Mouse (Mus musculus): ENCODE results near the gene 1520401A03Rik. TPM values are rescaled to one million over a fixed set of nuclear protein-coding genes. Genes with fewer than 3 reads are reported as not detected.

The 1520401A03Rik gene
- polyA plus RNA-seq, 1 experiment from 2014 or later, result 0.88 TPM

DNA sequence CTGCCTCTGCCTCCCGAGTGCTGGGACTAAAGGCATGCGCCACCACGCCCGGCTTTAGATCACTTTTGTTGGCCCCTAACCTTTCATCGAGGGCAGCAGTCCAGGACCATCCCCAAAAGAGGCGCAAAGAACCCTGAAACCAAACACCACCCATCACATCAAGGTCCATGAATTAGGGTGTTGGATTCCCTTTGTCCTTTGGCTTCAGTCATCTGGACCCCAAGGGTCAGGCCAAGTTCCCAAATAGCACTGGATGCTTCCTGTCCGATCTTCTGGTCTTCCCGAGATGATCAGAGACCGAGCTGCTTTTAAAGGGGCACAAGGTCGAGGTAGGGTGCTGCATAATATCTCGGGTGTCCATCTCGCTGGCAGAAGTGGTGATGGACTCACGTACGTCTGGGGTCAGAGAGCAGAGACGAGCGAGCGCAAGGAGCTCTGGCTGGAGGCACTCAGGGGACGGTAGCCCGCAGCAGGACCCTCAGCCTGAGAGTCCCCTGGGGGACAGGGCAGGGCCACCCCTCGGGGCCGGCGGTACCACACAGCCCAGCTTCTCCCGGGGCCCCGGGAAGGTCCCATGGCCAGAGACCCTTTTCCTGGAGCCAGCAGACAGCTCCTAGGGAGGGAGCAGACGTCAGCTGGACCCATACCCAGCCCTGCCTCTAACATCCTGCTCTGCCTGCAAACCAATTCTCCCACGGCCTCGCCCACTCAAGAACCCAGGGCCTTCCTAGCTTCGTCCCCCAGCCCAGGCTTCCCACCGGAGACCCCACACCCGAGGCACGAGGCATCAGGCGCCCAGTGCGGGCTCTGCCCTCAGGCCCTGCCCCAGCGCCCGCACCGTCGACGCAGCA is 19.0 kb upstream of the 1520401A03Rik start:
- Histone ChIP-seq H3K27ac (no peak overlapping the region), H3K4me2 (peak overlapping the region; percentile 43), H3K9me3 (replicated peaks) (no peaks in the 10 kb centered on the region), H3K9ac (no peak overlapping the region), H3K27me3 (peaks cover 77% of the 10 kb centered on the region), H3K4me3 (replicated peaks) (peak overlapping the region; percentile 27), H3K4me1 (peaks cover 76% of the 10 kb centered on the region), H3K36me3 (peaks cover 8% of the 10 kb centered on the region; the same call in 1 of the 2 replicates)
- 36% methylated on average over 38 of the region's 38 CpGs for whole genome bisulfite sequencing
- no peak for ATAC-seq (replicated peaks; ENCODE audit: low FRiP score)

DNA sequence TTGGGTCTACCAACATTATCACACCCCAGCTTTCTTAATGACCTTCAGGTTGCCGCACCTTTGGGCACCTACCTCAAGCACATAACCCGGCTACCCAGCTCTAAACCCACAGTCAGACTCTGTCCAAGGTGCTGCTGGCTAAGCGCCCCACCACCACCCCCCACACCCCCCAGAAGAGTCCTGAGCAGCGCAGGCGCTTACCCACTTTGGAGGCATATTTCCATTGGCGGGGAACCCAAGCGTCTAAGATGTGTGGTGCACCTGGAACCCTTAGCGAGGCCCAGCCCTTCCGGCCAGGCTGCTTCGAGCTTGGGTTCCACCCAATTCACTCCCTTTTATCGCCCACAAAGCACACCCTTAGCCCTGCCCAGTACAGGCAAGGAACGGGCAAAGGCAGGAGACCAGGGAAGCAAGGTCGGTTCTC is 18.0 kb upstream of the 1520401A03Rik start, which contains the start of gene Paqr4:
Paqr4 (minus strand) TSS at position 270 of the 424 bp plus-strand sequence.
- peak within 1 kb of the TSS; percentile 58 for H3K9ac ChIP-seq
- peaks cover 67% of the 10 kb centered on the region for H3K27me3 ChIP-seq
- H3K9me3 ChIP-seq (replicated peaks), result no peaks in the 10 kb centered on the region
- peak within 1 kb of the TSS; percentile 63 for H3K27ac ChIP-seq
- H3K4me3 ChIP-seq (replicated peaks), result peak within 1 kb of the TSS; percentile 63
- H3K4me1 ChIP-seq, result peaks cover 67% of the 10 kb centered on the region
- peak within 1 kb of the TSS; percentile 97 for H3K4me2 ChIP-seq
- peaks cover 17% of the 10 kb centered on the region for H3K36me3 ChIP-seq
- ATAC-seq (replicated peaks; ENCODE audit: low FRiP score), result peak; percentile 16; the same call in 1 of the 2 replicates
- 8% methylated on average over 13 of the region's 13 CpGs for WGBS

DNA sequence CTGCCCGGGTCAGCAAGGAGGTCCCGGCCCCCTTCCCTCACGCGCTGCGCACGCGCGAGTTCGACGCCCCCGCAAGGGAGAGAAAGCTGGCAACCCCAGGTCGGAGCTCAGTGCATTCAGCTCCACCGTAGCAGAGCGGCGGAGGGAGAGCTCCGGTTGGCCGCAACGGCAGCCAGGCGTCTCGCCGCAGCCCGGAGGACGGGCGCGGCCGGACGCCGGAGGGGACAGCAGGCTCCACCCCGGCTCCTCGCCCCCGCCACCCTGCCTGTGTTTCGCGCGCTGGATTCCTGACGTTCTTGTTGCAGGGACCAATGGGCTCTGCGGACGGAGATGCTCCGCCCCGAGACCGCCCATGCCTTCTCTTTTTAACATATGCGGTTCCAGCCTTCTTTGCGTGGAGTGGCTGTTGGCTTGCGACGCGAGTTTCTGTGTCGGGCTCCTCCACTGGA is 17.6 kb upstream of the 1520401A03Rik start:
- Histone ChIP-seq H3K4me1 (peaks cover 63% of the 10 kb centered on the region), H3K4me2 (peak overlapping the region; percentile 97), H3K27me3 (peaks cover 63% of the 10 kb centered on the region), H3K9me3 (replicated peaks) (no peaks in the 10 kb centered on the region), H3K4me3 (replicated peaks) (peak overlapping the region; percentile 63), H3K36me3 (peaks cover 22% of the 10 kb centered on the region), H3K9ac (peak overlapping the region; percentile 58), H3K27ac (peak overlapping the region; percentile 63; the same call in 1 of the 2 replicates)
- WGBS, result 0% methylated on average over 46 of the region's 46 CpGs
- ATAC-seq (replicated peaks; ENCODE audit: low FRiP score), result peak; percentile 84

DNA sequence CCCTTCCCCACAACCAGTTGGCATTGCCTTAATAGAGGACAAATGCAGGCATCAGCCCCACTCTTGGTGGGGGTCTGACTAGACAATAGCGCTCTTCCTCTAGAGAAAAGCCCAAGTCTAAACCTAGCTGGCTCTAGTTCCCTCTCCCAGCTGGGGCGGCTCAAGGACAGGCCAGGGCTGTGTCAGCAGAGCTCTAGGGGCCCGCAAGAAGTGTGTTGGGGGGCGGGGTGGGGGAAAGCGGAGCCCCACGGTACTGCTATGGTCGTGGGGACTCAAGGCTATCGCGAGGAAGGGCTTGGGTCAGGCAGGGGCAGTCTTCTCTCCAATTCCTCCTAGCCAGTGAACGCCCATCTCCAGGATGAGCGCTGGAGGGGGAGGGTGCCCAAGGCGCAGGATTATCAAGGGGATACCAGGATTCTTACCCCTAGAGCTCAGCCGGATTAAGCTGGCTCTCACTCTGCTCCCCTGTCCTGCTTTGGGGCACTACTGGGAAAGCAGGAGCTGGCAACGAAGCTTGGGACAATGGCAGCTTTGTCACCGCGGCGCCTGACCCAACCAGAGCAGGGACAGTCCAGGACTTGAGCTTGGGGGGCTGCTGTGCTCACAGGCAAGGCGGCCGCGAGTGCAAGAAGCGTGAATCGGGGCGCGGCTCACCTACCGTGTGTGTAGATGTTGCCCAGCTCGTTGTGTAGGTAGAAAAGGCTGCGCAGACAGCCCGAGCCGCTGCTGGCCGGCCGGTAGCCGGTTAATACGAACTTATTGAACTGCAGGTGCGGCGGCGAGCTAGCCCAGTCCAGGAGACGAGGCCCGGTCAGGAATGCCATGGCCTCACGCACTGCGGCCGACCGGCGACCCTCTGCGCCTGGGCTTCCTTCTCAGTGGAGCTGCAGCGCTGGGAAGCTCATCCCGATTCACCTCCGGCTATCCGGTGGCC is 16.9 kb upstream of the 1520401A03Rik start:
- H3K4me3 ChIP-seq (replicated peaks), result peak overlapping the region; percentile 63
- WGBS, result 2% methylated on average over 48 of the region's 48 CpGs
- H3K4me1 ChIP-seq, result peaks cover 56% of the 10 kb centered on the region
- peaks cover 56% of the 10 kb centered on the region for H3K27me3 ChIP-seq
- H3K27ac ChIP-seq, result peak overlapping the region; percentile 63
- peak overlapping the region; percentile 97 for H3K4me2 ChIP-seq
- ATAC-seq (replicated peaks; ENCODE audit: low FRiP score), result peak; percentile 30
- no peaks in the 10 kb centered on the region for H3K9me3 ChIP-seq (replicated peaks)
- peak overlapping the region; percentile 58 for H3K9ac ChIP-seq
- peaks cover 28% of the 10 kb centered on the region for H3K36me3 ChIP-seq

DNA sequence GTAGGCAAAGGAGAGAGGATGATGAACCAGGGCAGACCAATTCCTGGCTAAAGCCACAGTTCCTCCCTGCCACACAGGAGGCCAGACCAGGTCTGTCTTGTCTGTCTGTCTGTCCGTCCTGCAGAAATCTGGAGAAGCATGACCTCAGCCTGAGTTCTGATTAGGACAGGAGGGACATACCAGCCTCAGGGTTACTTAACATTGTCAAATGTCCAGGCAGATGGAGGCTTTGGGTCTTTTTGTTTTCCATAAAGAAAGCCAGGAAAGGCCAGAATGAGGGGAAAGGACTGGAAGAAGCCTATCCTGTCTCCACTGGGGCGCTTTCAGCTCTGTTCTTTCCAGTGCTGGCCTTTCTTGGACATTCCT is 16.2 kb upstream of the 1520401A03Rik start:
- 50% methylated on average over 2 of the region's 2 CpGs for WGBS
- Histone ChIP-seq H3K36me3 (peaks cover 33% of the 10 kb centered on the region), H3K4me1 (peaks cover 50% of the 10 kb centered on the region), H3K27me3 (peaks cover 49% of the 10 kb centered on the region), H3K4me2 (peak overlapping the region; percentile 97), H3K27ac (peak overlapping the region; percentile 23; the same call in 1 of the 2 replicates), H3K9me3 (replicated peaks) (no peaks in the 10 kb centered on the region), H3K9ac (0 out of 2 replicates have a peak overlapping the region, but pooled peaks have one; percentile 58), H3K4me3 (replicated peaks) (peak overlapping the region; percentile 63)
- no peak for ATAC-seq (replicated peaks; ENCODE audit: low FRiP score)

DNA sequence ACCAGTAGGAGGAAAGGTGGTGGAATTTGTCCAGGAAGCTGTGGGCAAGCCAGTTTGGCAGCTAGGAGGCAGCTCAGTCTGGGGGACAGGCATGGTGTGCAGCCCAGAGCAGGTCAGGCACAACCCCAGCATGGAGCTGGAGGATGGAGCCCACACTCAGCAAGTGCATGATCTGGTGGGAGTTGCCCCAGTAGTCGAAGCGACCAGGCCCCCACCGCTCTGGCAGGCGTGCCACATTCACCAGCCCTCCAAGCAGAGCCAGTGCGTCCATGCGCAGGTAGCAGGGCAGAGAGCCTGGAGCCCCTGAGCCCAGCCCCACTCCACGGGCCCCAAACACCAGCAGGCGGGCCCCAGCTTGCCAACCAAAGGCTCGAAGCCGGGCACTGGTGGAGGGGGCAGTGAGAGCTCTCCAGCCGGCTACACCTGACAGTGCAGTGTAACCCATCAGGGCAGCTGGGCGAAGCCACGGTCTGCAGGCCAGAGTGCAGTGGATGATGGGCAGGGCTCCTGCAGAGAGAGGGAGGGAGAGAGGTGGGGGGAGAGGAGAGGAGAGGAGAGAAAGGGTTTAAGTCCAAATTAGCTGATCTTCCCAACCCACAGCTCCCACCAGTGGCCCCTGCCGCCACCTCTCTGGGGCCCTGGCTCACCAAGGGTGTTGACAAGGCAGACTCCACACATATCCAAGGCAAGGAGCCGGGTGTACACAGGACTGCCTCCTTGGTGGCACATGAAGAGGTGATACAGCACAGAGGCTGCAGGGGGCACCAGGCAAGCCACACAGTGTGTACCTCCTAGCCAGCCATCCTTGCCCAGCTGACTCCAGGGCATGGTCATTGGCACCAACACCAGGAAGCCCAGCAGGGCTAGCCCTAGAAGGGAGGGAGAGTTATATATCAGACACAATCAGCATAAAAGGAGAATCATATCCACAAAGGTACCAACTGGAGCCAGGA is 15.2 kb upstream of the 1520401A03Rik start:
- Histone ChIP-seq H3K4me3 (replicated peaks) (peak overlapping the region; percentile 63; the same call in 1 of the 2 replicates), H3K9me3 (replicated peaks) (no peaks in the 10 kb centered on the region), H3K36me3 (peaks cover 35% of the 10 kb centered on the region), H3K4me2 (peak overlapping the region; percentile 97; the same call in 1 of the 2 replicates), H3K4me1 (peaks cover 48% of the 10 kb centered on the region), H3K27ac (no peak overlapping the region), H3K9ac (no peak overlapping the region), H3K27me3 (peaks cover 39% of the 10 kb centered on the region)
- no peak for ATAC-seq (replicated peaks; ENCODE audit: low FRiP score)
- WGBS, result 65% methylated on average over 15 of the region's 15 CpGs

DNA sequence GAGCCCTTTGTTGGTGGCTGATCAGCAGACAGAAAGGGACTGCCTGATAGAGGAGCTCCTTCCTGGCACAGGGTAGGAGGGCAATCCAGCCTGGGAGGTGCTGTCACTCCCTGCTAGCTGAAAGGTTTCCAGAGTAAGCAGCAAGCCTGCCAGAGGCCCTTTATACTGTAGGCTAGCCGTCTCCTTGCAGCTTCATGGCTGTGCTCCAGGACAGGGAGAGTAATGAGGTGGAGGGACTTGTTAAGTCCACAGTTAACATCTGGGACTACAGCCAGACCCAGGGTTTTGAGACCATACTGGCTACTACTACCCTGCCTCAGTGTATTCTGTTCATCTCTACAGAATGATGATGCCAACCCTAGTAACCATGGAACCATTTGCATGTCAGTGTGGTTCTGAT is 11.8 kb upstream of the 1520401A03Rik start:
- peaks cover 15% of the 10 kb centered on the region; the same call in 1 of the 2 replicates for H3K27me3 ChIP-seq
- H3K27ac ChIP-seq, result no peak overlapping the region
- no peak for ATAC-seq (replicated peaks; ENCODE audit: low FRiP score)
- peaks cover 27% of the 10 kb centered on the region for H3K4me1 ChIP-seq
- 68% methylated on average over 1 of the region's 1 CpGs for WGBS
- no peak overlapping the region for H3K4me3 ChIP-seq (replicated peaks)
- peaks cover 39% of the 10 kb centered on the region for H3K36me3 ChIP-seq
- no peaks in the 10 kb centered on the region for H3K9me3 ChIP-seq (replicated peaks)
- no peak overlapping the region for H3K9ac ChIP-seq
- no peak overlapping the region for H3K4me2 ChIP-seq

DNA sequence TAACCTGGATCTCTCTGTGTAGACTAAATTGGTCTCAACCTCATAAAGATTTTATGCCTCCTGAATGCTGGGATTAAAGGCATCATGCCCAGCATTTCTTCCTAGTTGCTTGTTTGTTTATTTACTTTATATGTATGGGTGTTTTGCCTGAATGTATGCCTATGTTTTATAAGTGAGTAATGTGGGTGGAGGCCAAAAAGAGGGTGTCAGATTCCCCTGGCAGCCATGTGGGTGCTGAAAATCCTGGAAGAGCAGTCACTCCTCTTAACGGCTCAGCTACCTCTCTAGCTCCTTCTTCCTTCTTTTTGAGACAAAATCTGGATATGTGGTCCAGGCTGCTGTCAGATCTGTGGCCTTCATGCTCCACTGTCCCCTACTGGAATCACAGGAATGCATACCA is 7.9 kb upstream of the 1520401A03Rik start:
- ATAC-seq (replicated peaks; ENCODE audit: low FRiP score), result no peak
- H3K27ac ChIP-seq, result no peak overlapping the region
- H3K27me3 ChIP-seq, result no peaks in the 10 kb centered on the region
- peaks cover 20% of the 10 kb centered on the region for H3K36me3 ChIP-seq
- H3K4me2 ChIP-seq, result no peak overlapping the region
- no peak overlapping the region for H3K9ac ChIP-seq
- WGBS, result 35% methylated on average over 1 of the region's 1 CpGs
- H3K4me1 ChIP-seq, result peaks cover 20% of the 10 kb centered on the region
- H3K9me3 ChIP-seq (replicated peaks), result no peaks in the 10 kb centered on the region
- H3K4me3 ChIP-seq (replicated peaks), result no peak overlapping the region

DNA sequence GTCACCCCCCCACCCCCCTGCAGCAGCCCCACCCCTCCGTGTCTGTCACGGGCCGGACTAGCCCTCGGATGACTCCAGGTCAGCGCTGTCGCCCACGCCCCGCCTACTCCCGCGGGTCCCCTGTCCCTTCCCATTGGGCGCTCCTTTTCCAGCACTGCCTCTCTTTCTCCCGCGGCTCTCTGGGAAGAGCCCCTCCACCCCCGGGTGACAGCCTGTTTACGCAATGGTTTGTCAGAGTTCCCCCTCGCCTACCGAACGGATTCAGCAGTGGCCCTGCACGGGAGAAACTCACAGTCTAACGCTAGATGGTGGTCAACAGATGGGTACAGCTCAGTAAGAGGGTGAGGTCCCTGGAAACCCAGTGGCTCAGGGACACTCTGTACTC is 4.2 kb upstream of the 1520401A03Rik start:
- 0% methylated on average over 20 of the region's 20 CpGs for WGBS
- Histone ChIP-seq H3K36me3 (no peaks in the 10 kb centered on the region), H3K4me1 (peaks cover 21% of the 10 kb centered on the region), H3K27ac (peak overlapping the region; percentile 92), H3K4me3 (replicated peaks) (peak overlapping the region; percentile 97), H3K9ac (peak overlapping the region; percentile 85), H3K4me2 (peak overlapping the region; percentile 78), H3K9me3 (replicated peaks) (no peaks in the 10 kb centered on the region), H3K27me3 (no peaks in the 10 kb centered on the region)
- ATAC-seq (replicated peaks; ENCODE audit: low FRiP score), result peak; percentile 90

DNA sequence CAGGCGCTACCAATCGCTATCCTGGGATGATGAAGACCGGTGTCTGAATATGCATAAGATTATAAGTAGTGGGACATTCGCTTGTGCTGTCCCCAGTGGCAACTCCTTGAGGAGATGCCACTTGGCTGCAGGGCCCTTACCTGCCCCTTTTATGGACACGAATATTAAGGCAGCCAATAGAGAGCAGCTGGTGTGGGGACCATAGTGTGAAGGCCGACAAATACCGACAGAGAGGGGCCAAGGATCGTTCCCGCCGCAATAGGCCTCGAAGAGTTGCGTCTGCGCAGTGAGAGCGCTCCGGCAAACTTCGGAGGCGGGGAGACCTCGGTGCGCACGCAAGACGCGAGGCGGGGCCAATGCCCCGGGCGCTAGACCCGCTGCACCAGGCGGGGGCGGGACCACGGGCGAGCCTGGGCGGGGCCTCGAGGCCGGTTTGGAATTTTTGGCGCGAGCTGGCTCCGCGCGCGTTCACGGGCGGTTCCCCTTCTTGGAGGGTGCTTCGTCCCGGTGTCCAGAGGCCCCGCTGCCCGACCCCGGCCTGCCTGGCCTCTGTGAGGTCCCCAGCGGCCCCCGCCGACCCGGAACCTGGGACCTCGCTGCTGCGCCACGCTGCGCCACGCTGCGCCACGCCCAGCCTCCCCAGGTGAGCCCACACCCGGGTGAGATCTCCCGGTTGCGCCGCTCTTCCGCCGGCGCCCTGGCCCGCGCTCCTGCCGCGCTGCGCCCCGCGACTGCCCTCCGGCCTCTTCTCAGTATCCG is 3.6 kb upstream of the 1520401A03Rik start, which contains the start of gene Pkmyt1:
Pkmyt1 (plus strand) TSS at position 338 of the 759 bp plus-strand sequence.
- H3K9ac ChIP-seq, result peak within 1 kb of the TSS; percentile 85
- H3K4me1 ChIP-seq, result peaks cover 21% of the 10 kb centered on the region
- H3K9me3 ChIP-seq (replicated peaks), result no peaks in the 10 kb centered on the region
- H3K27me3 ChIP-seq, result no peaks in the 10 kb centered on the region
- H3K4me2 ChIP-seq, result peak within 1 kb of the TSS; percentile 78
- WGBS, result 1% methylated on average over 71 of the region's 73 CpGs
- peak within 1 kb of the TSS; percentile 92 for H3K27ac ChIP-seq
- no peaks in the 10 kb centered on the region for H3K36me3 ChIP-seq
- peak within 1 kb of the TSS; percentile 97 for H3K4me3 ChIP-seq (replicated peaks)
- peak; percentile 95 for ATAC-seq (replicated peaks; ENCODE audit: low FRiP score)
